Mouse (Mus musculus): ENCODE measurements around the gene Sbk2. TPM values are rescaled to one million over a fixed set of nuclear protein-coding genes. Genes with fewer than 3 reads are reported as not detected.

Gene Sbk2
- polyA plus RNA-seq, 1 experiment from 2014 or later: not detected

GRCm38 (mm10) chr7:4926849-4927248 is 37.4 kb downstream of the Sbk2 start:
- no peak for ATAC-seq (ENCODE audit: insufficient read depth, low FRiP score, low TSS enrichment)
- Histone ChIP-seq H3K36me3 (ENCODE audit: control insufficient read depth, insufficient read depth, low read length) (no peaks in the 10 kb centered on the region), H3K9ac (ENCODE audit: low read length) (no peak overlapping the region), H3K27me3 (ENCODE audit: control insufficient read depth, insufficient read depth, low read length) (no peaks in the 10 kb centered on the region), H3K27ac (ENCODE audit: low read depth, low read length) (peak overlapping the region; percentile 95; the same call in 1 of the 2 replicates), H3K4me1 (ENCODE audit: control insufficient read depth, insufficient read depth, low read length) (peaks cover 34% of the 10 kb centered on the region), H3K9me3 (ENCODE audit: control insufficient read depth, low read length) (no peaks in the 10 kb centered on the region), H3K4me3 (ENCODE audit: low read depth, low read length) (no peak overlapping the region), H3K4me2 (ENCODE audit: low read depth) (no peak overlapping the region)
- no peak for DNase-seq (ENCODE audit: low spot score)
- 62% methylated on average over 16 of the region's 16 CpGs for WGBS

DNA sequence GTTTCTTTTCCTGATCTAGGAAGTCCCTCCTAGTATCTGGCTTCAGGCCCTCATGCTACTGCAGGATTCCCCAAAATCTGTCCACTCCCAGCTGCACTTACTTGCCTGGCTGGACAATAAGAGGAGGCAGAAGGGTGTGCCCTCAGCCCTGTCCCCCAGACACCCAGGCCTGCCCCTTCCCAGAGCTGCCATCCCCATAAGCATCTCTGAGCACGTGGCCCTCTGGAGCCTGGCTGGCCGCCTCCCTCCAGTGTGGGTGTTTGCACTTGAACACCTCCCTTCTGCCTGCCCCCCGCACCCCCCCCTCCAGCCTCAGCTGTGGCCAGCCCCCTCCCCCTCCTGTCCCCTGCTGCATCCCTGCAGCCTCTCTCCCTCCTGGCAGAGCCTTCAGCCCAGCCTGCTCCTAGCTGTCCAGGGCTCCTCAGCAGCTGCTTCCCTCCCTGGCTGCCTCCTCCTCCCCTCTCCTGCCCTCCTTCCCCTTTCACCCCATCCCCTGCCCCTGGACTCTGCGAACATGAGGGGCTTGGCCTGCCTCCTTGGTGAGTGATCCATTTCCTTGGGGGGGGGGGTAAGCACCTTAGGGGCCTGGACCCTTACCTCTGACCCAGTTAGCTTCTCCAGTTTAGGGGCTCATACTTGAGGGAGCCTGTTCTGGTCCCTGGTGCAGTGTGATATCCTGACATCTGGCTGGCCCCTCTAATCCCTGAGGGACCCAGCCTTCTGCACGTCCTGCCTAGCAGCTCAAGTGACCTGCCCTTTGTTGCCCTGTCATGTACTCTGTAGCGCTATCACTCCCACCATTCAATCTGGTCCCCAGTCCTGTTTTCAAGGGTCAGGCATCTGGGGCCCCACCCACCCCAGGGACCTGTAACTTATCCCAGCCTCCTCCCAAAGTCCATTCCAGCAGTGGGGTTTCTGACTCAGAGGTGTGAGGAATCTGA is 38.5 kb downstream of the Sbk2 start, which contains the start of gene Ssc5d:
Gene Ssc5d (plus strand): TSS at position 345 of the 941 bp plus-strand sequence.
- peaks cover 43% of the 10 kb centered on the region for H3K4me1 ChIP-seq (ENCODE audit: control insufficient read depth, insufficient read depth, low read length)
- WGBS: 3% methylated on average over 6 of the region's 6 CpGs
- H3K9me3 ChIP-seq (ENCODE audit: control insufficient read depth, low read length): no peaks in the 10 kb centered on the region
- peak within 1 kb of the TSS; percentile 20; the same call in 1 of the 2 replicates for H3K9ac ChIP-seq (ENCODE audit: low read length)
- H3K27me3 ChIP-seq (ENCODE audit: control insufficient read depth, insufficient read depth, low read length): no peaks in the 10 kb centered on the region
- peak within 1 kb of the TSS; percentile 95 for H3K27ac ChIP-seq (ENCODE audit: low read depth, low read length)
- H3K4me2 ChIP-seq (ENCODE audit: low read depth): peak within 1 kb of the TSS; percentile 17
- ATAC-seq (ENCODE audit: insufficient read depth, low FRiP score, low TSS enrichment) (no peak), DNase-seq (ENCODE audit: low spot score) (peak; percentile 54)
- H3K36me3 ChIP-seq (ENCODE audit: control insufficient read depth, insufficient read depth, low read length): peaks cover 1% of the 10 kb centered on the region; the same call in 1 of the 2 replicates
- no peak within 1 kb of the TSS for H3K4me3 ChIP-seq (ENCODE audit: low read depth, low read length)

DNA sequence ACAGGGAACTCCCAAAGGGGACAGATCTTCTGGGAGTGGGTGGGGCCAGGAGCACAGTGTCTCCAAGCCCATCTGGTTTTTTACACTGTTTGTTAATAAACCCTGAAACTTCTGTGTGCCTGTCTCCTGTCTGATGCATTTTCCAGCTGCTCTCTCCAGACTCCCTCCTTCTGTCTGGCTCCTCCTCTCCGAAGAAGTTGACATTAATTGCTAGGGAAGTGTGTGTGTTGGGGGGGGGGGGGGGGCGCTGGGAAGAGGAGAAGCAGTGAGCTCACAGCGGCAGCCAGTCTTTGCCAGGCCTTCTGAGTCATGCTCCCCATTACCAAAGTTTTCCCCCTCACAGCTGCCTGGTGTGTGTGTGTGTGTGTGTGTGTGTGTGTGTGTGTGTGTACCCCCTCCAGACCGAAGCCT is 39.3 kb downstream of the Sbk2 start:
- peaks cover 43% of the 10 kb centered on the region for H3K4me1 ChIP-seq (ENCODE audit: control insufficient read depth, insufficient read depth, low read length)
- no peak overlapping the region for H3K4me3 ChIP-seq (ENCODE audit: low read depth, low read length)

GRCm38 (mm10) chr7:4924483-4924882 is 39.7 kb downstream of the Sbk2 start:
- Histone ChIP-seq H3K27me3 (ENCODE audit: control insufficient read depth, insufficient read depth, low read length) (no peaks in the 10 kb centered on the region), H3K9ac (ENCODE audit: low read length) (no peak overlapping the region), H3K4me1 (ENCODE audit: control insufficient read depth, insufficient read depth, low read length) (peaks cover 43% of the 10 kb centered on the region), H3K27ac (ENCODE audit: low read depth, low read length) (peak overlapping the region; percentile 95), H3K4me3 (ENCODE audit: low read depth, low read length) (no peak overlapping the region), H3K4me2 (ENCODE audit: low read depth) (peak overlapping the region; percentile 94), H3K36me3 (ENCODE audit: control insufficient read depth, insufficient read depth, low read length) (peaks cover 10% of the 10 kb centered on the region), H3K9me3 (ENCODE audit: control insufficient read depth, low read length) (no peaks in the 10 kb centered on the region)
- ATAC-seq (ENCODE audit: insufficient read depth, low FRiP score, low TSS enrichment) (no peak), DNase-seq (ENCODE audit: low spot score) (no peak)
- WGBS: under 1% methylated on average over 4 of the region's 4 CpGs

More for the DNA sequence above, 39.3 kb downstream of the Sbk2 start:
- peak overlapping the region; percentile 95 for H3K27ac ChIP-seq (ENCODE audit: low read depth, low read length)
- ATAC-seq (ENCODE audit: insufficient read depth, low FRiP score, low TSS enrichment) (no peak), DNase-seq (ENCODE audit: low spot score) (peak; percentile 28)
- H3K9me3 ChIP-seq (ENCODE audit: control insufficient read depth, low read length): no peaks in the 10 kb centered on the region
- H3K4me2 ChIP-seq (ENCODE audit: low read depth): no peak overlapping the region
- 17% methylated on average over 3 of the region's 4 CpGs for WGBS
- peak overlapping the region; percentile 15; the same call in 1 of the 2 replicates for H3K9ac ChIP-seq (ENCODE audit: low read length)
- no peaks in the 10 kb centered on the region for H3K27me3 ChIP-seq (ENCODE audit: control insufficient read depth, insufficient read depth, low read length)
- peaks cover 8% of the 10 kb centered on the region; the same call in 1 of the 2 replicates for H3K36me3 ChIP-seq (ENCODE audit: control insufficient read depth, insufficient read depth, low read length)

DNA sequence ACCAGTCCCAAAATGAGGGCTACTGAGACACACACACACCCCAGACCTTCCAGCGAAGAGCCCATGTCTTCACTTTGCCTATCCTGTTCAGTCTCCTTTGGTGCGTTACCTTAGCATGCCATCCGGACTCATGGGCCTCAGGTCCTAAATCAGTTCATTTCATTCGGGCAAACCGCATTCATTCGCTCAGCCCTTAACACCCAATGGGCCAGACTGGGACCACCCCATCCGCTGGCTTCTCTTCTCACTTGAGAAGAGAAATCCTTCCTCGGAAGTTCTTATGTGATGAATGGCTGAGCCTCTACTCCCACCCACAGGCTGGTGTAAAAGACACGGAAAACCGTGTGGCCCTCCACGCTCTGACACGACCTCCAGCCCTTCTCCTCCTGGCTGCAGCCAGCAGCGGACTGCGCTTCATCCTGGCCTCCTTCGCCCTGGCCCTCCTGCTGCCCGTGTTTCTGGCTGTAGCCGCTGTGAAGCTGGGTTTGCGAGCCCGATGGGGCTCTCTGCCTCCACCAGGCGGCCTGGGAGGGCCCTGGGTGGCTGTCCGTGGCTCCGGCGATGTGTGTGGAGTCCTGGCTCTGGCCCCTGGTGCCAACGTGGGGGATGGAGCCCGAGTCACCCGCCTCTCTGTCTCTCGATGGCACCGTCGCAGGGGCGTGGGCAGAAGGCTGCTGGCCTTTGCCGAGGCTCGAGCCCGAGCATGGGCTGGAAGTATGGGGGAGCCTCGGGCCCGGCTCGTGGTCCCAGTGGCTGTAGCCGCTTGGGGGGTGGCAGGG is 40.4 kb downstream of the Sbk2 start:
- peak overlapping the region; percentile 65 for H3K9ac ChIP-seq (ENCODE audit: low read length)
- peak overlapping the region; percentile 25 for H3K4me3 ChIP-seq (ENCODE audit: low read depth, low read length)
- DNase-seq (ENCODE audit: low spot score) (peak; percentile 66), ATAC-seq (ENCODE audit: insufficient read depth, low FRiP score, low TSS enrichment) (no peak)
- H3K27ac ChIP-seq (ENCODE audit: low read depth, low read length): peak overlapping the region; percentile 95
- no peaks in the 10 kb centered on the region for H3K9me3 ChIP-seq (ENCODE audit: control insufficient read depth, low read length)
- peaks cover 43% of the 10 kb centered on the region for H3K4me1 ChIP-seq (ENCODE audit: control insufficient read depth, insufficient read depth, low read length)
- H3K36me3 ChIP-seq (ENCODE audit: control insufficient read depth, insufficient read depth, low read length): peaks cover 13% of the 10 kb centered on the region
- H3K27me3 ChIP-seq (ENCODE audit: control insufficient read depth, insufficient read depth, low read length): no peaks in the 10 kb centered on the region
- 3% methylated on average over 37 of the region's 37 CpGs for WGBS
- H3K4me2 ChIP-seq (ENCODE audit: low read depth): peak overlapping the region; percentile 94

- Histone ChIP-seq H3K4me2 (ENCODE audit: low read depth) (peak overlapping the region; percentile 94), H3K27ac (ENCODE audit: low read depth, low read length) (peak overlapping the region; percentile 95), H3K9me3 (ENCODE audit: control insufficient read depth, low read length) (no peaks in the 10 kb centered on the region), H3K27me3 (ENCODE audit: control insufficient read depth, insufficient read depth, low read length) (no peaks in the 10 kb centered on the region), H3K4me1 (ENCODE audit: control insufficient read depth, insufficient read depth, low read length) (peaks cover 43% of the 10 kb centered on the region), H3K9ac (ENCODE audit: low read length) (peak overlapping the region; percentile 65), H3K36me3 (ENCODE audit: control insufficient read depth, insufficient read depth, low read length) (peaks cover 18% of the 10 kb centered on the region), H3K4me3 (ENCODE audit: low read depth, low read length) (peak overlapping the region; percentile 37)
- ATAC-seq (ENCODE audit: insufficient read depth, low FRiP score, low TSS enrichment): peak; percentile 55
- peak; percentile 86 for DNase-seq (ENCODE audit: low spot score)
- WGBS: under 1% methylated on average over 14 of the region's 14 CpGs
Observed at GRCm38 (mm10) chr7:4922931-4923565, 41.2 kb downstream of the Sbk2 start.

- no peaks in the 10 kb centered on the region for H3K9me3 ChIP-seq (ENCODE audit: control insufficient read depth, low read length)
- peaks cover 43% of the 10 kb centered on the region for H3K4me1 ChIP-seq (ENCODE audit: control insufficient read depth, insufficient read depth, low read length)
- H3K27me3 ChIP-seq (ENCODE audit: control insufficient read depth, insufficient read depth, low read length): no peaks in the 10 kb centered on the region
- peak overlapping the region; percentile 37 for H3K4me3 ChIP-seq (ENCODE audit: low read depth, low read length)
- under 1% methylated on average over 14 of the region's 14 CpGs for WGBS
- ATAC-seq (ENCODE audit: insufficient read depth, low FRiP score, low TSS enrichment) (peak; percentile 85), DNase-seq (ENCODE audit: low spot score) (peak; percentile 89)
- H3K9ac ChIP-seq (ENCODE audit: low read length): peak overlapping the region; percentile 54
- peaks cover 20% of the 10 kb centered on the region for H3K36me3 ChIP-seq (ENCODE audit: control insufficient read depth, insufficient read depth, low read length)
- peak overlapping the region; percentile 95 for H3K27ac ChIP-seq (ENCODE audit: low read depth, low read length)
- H3K4me2 ChIP-seq (ENCODE audit: low read depth): peak overlapping the region; percentile 94
Observed at GRCm38 (mm10) chr7:4922508-4922907, 41.7 kb downstream of the Sbk2 start.

- H3K27me3 ChIP-seq (ENCODE audit: control insufficient read depth, insufficient read depth, low read length): no peaks in the 10 kb centered on the region
- DNase-seq (ENCODE audit: low spot score) (no peak), ATAC-seq (ENCODE audit: insufficient read depth, low FRiP score, low TSS enrichment) (no peak)
- H3K9me3 ChIP-seq (ENCODE audit: control insufficient read depth, low read length): no peaks in the 10 kb centered on the region
- 40% methylated on average over 8 of the region's 8 CpGs for WGBS
- H3K4me3 ChIP-seq (ENCODE audit: low read depth, low read length): peak within 1 kb of the TSS; percentile 37
- H3K36me3 ChIP-seq (ENCODE audit: control insufficient read depth, insufficient read depth, low read length): peaks cover 20% of the 10 kb centered on the region
- H3K4me2 ChIP-seq (ENCODE audit: low read depth): peak within 1 kb of the TSS; percentile 94
- H3K27ac ChIP-seq (ENCODE audit: low read depth, low read length): peak within 1 kb of the TSS; percentile 95
- peaks cover 44% of the 10 kb centered on the region for H3K4me1 ChIP-seq (ENCODE audit: control insufficient read depth, insufficient read depth, low read length)
- H3K9ac ChIP-seq (ENCODE audit: low read length): peak within 1 kb of the TSS; percentile 54
Observed at GRCm38 (mm10) chr7:4921824-4922482, 42.3 kb downstream of the Sbk2 start, which contains the start of gene Nat14. Nat14 (plus strand) TSS chr7:4922028.
